Mouse (Mus musculus): ENCODE data around the gene Cct3. TPM values are rescaled to one million over a fixed set of nuclear protein-coding genes. Genes with fewer than 3 reads are reported as not detected.
"Not testable (repeated sequence)": the region's sequence is repeated elsewhere in the genome, so short reads cannot be mapped to it uniquely, and the experiment has no call there.

Cct3 gene
- total RNA-seq, 1 experiment: 920 TPM

DNA sequence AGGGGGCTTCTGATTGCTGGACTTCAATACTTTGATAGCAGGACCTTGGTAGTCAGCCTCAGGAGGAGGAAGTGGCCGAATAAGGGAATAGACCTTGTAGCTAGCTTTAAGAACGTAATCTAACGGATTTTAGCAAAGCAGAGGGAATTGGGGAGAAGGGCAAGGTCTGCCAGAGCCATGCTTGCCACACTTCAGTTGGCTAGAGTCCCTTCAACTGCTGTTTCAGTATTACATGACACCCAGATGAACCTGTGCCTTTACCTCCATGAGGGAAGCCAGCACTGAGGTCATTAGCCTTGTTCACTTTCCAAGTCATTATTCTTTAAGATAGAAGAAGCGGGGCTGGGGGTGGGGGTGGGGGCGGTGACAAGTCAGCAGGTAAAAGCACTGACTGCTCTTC is 27.9 kb upstream of the Cct3 start:
- no peak overlapping the region for H3K9ac ChIP-seq (ENCODE audit: insufficient read depth, low read depth, low read length, poor library complexity, severe bottlenecking)
- H3K36me3 ChIP-seq (ENCODE audit: control insufficient read depth, insufficient read depth, low read length, poor library complexity, severe bottlenecking): no peaks in the 10 kb centered on the region
- H3K9me3 ChIP-seq (ENCODE audit: control insufficient read depth, insufficient read depth, low read depth, low read length): no peaks in the 10 kb centered on the region
- no peak for TF ChIP-seq ZC3H11A (IDR thresholded peaks at IDR 0.05; ENCODE audit: borderline replicate concordance, low read depth, low read length)
- TF ChIP-seq HCFC1 (IDR thresholded peaks at IDR 0.05; ENCODE audit: borderline replicate concordance, insufficient read depth, low read length): no peak
- TF ChIP-seq ZNF384 (IDR thresholded peaks at IDR 0.05; ENCODE audit: low read depth, low read length): no peak
- no peak for TF ChIP-seq CHD2 (IDR thresholded peaks at IDR 0.05; ENCODE audit: low read depth, low read length)
- TF ChIP-seq MAFK (IDR thresholded peaks at IDR 0.05; ENCODE audit: insufficient read depth, low read depth, low read length): no peak
- H3K4me3 ChIP-seq (ENCODE audit: insufficient read depth in 1 of 2, low read depth in 1 of 2, low read length in 2 of 2, poor library complexity in 1 of 2, severe bottlenecking in 1 of 2): no peak overlapping the region
- DNase-seq (ENCODE audit: low read depth, low spot score): no peak
- H3K27ac ChIP-seq (ENCODE audit: insufficient read depth, low read depth, low read length, poor library complexity, severe bottlenecking): no peak overlapping the region
- H3K4me1 ChIP-seq (ENCODE audit: control insufficient read depth in 2 of 2, insufficient read depth in 2 of 2, low read length in 2 of 2, poor library complexity in 1 of 2): no peaks in the 10 kb centered on the region
- in situ Hi-C loops (cut with MboI; ENCODE audit: low sequenced_read_pairs in 2 of 2, unreplicated experiment in 2 of 2): no loop called here

DNA sequence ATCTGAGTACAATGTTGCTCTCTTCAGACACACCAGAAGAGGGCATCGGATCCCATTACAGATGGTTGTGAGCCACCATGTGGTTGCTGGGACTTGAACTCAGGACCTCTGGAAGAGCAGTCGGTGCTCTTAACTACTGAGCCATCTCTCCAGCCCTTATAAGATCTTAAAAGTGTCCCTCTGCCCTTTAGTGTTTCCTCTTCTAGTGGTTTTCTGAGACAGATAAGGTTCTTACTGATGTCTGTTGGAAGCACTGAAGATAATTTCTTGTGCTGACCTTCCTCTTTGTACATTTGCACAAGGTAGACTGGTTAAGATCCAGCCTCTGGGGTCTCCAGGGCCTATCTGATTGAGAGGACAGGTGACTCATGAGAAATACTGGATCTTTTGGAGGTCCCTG is 25.6 kb upstream of the Cct3 start:
- H3K4me1 ChIP-seq (ENCODE audit: control insufficient read depth in 2 of 2, insufficient read depth in 2 of 2, low read length in 2 of 2, poor library complexity in 1 of 2); H3K9me3 ChIP-seq (ENCODE audit: control insufficient read depth, insufficient read depth, low read depth, low read length); in situ Hi-C loops (cut with MboI; ENCODE audit: low sequenced_read_pairs in 2 of 2, unreplicated experiment in 2 of 2): not testable (repeated sequence)

DNA sequence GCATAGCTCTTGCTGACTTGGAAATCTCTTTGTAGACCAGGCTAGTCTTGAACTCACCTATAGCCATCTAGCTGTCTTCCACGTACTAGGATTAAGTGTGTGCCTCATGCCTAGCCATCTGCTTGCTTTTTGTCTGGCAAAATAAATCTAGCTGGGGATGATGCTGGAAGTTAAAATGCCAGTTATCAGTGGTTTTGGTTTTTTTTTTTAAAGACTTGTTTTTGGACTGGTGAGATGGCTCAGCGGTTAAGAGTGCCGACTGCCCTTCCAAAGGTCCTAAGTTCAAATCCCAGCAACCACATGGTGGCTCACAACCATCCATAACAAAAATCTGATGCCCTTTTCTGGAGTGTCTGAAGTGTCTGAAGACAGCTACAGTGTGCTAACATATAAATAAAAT is 25.1 kb upstream of the Cct3 start:
- no peaks in the 10 kb centered on the region for H3K9me3 ChIP-seq (ENCODE audit: control insufficient read depth, insufficient read depth, low read depth, low read length)
- in situ Hi-C loops (cut with MboI; ENCODE audit: low sequenced_read_pairs in 2 of 2, unreplicated experiment in 2 of 2): no loop called here
- no peak for DNase-seq (ENCODE audit: low read depth, low spot score)

More for the DNA sequence above, 25.6 kb upstream of the Cct3 start:
- not testable (repeated sequence) for H3K9ac ChIP-seq (ENCODE audit: insufficient read depth, low read depth, low read length, poor library complexity, severe bottlenecking); DNase-seq (ENCODE audit: low read depth, low spot score); H3K27ac ChIP-seq (ENCODE audit: insufficient read depth, low read depth, low read length, poor library complexity, severe bottlenecking); H3K4me3 ChIP-seq (ENCODE audit: insufficient read depth in 1 of 2, low read depth in 1 of 2, low read length in 2 of 2, poor library complexity in 1 of 2, severe bottlenecking in 1 of 2); H3K36me3 ChIP-seq (ENCODE audit: control insufficient read depth, insufficient read depth, low read length, poor library complexity, severe bottlenecking)

DNA sequence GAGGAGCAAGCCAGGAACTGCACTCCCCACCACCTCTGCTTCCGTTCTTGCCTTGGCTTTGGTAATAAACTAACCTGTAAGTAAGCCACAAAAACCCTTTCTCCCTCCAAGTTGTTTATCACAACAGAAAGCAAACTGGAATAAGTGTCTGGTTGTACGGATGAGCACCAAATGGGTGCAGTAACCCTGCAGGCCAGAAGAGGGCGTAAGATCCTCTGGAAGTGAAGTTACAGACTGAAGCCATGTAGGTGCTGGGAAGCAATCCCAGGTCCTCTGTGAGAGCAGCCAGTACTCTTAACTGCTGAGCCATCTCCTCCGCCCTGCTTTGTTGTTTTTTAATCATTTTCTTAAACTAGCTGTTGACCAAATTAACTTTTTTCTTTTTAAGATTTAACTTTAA is 22.9 kb upstream of the Cct3 start:
- in situ Hi-C loops (cut with MboI; ENCODE audit: low sequenced_read_pairs in 2 of 2, unreplicated experiment in 2 of 2): no loop called here
- Histone ChIP-seq H3K9me3 (ENCODE audit: control insufficient read depth, insufficient read depth, low read depth, low read length) (no peaks in the 10 kb centered on the region), H3K4me1 (ENCODE audit: control insufficient read depth in 2 of 2, insufficient read depth in 2 of 2, low read length in 2 of 2, poor library complexity in 1 of 2) (peaks cover 2 to 6% of the 10 kb centered on the region in 2 experiments; a peak in 3 of 4 replicates), H3K9ac (ENCODE audit: insufficient read depth, low read depth, low read length, poor library complexity, severe bottlenecking) (no peak overlapping the region), H3K36me3 (ENCODE audit: control insufficient read depth, insufficient read depth, low read length, poor library complexity, severe bottlenecking) (peaks cover 3% of the 10 kb centered on the region; the same call in 1 of the 2 replicates), H3K27ac (ENCODE audit: insufficient read depth, low read depth, low read length, poor library complexity, severe bottlenecking) (no peak overlapping the region), H3K4me3 (ENCODE audit: insufficient read depth in 1 of 2, low read depth in 1 of 2, low read length in 2 of 2, poor library complexity in 1 of 2, severe bottlenecking in 1 of 2) (no peak overlapping the region)
- no peak for DNase-seq (ENCODE audit: low read depth, low spot score)
- TF ChIP-seq ZC3H11A (IDR thresholded peaks at IDR 0.05; ENCODE audit: borderline replicate concordance, low read depth, low read length) (peak; percentile 19; the same call in 1 of the 2 replicates), CHD2 (IDR thresholded peaks at IDR 0.05; ENCODE audit: low read depth, low read length) (no peak)

More for the DNA sequence above, 25.1 kb upstream of the Cct3 start:
- H3K27ac ChIP-seq (ENCODE audit: insufficient read depth, low read depth, low read length, poor library complexity, severe bottlenecking): no peak overlapping the region
- TF ChIP-seq ZNF384 (IDR thresholded peaks at IDR 0.05; ENCODE audit: low read depth, low read length) (no peak), ZC3H11A (IDR thresholded peaks at IDR 0.05; ENCODE audit: borderline replicate concordance, low read depth, low read length) (no peak), HCFC1 (IDR thresholded peaks at IDR 0.05; ENCODE audit: borderline replicate concordance, insufficient read depth, low read length) (no peak), MAFK (IDR thresholded peaks at IDR 0.05; ENCODE audit: insufficient read depth, low read depth, low read length) (no peak), CHD2 (IDR thresholded peaks at IDR 0.05; ENCODE audit: low read depth, low read length) (no peak)
- H3K9ac ChIP-seq (ENCODE audit: insufficient read depth, low read depth, low read length, poor library complexity, severe bottlenecking): no peak overlapping the region
- peaks cover 3% of the 10 kb centered on the region; the same call in 1 of the 2 replicates for H3K36me3 ChIP-seq (ENCODE audit: control insufficient read depth, insufficient read depth, low read length, poor library complexity, severe bottlenecking)
- H3K4me1 ChIP-seq (ENCODE audit: control insufficient read depth in 2 of 2, insufficient read depth in 2 of 2, low read length in 2 of 2, poor library complexity in 1 of 2): no peaks in the 10 kb centered on the region
- H3K4me3 ChIP-seq (ENCODE audit: insufficient read depth in 1 of 2, low read depth in 1 of 2, low read length in 2 of 2, poor library complexity in 1 of 2, severe bottlenecking in 1 of 2): no peak overlapping the region

DNA sequence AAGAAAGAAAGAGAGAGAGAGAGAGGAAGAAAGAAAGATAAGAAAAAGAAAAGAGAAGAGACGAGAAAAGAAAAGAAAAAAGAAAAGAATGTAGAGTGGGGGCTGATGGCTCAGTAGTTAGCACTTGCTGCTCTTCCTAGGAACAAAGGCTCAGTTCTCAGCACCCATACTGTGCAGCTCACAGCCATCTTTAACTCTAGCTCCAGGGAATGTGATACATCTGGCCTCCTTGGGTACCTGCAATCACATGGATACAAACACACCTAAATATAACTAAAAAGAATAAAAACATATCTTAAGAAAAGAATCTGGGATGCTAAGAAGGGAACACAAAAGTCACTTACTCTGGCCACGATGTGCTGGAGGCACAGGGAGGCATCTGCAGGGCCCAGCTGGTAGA is 20.8 kb upstream of the Cct3 start:
- Histone ChIP-seq H3K36me3 (ENCODE audit: control insufficient read depth, insufficient read depth, low read length, poor library complexity, severe bottlenecking) (peaks cover 3% of the 10 kb centered on the region; the same call in 1 of the 2 replicates), H3K9ac (ENCODE audit: insufficient read depth, low read depth, low read length, poor library complexity, severe bottlenecking) (peak overlapping the region; percentile 72), H3K4me3 (ENCODE audit: insufficient read depth in 1 of 2, low read depth in 1 of 2, low read length in 2 of 2, poor library complexity in 1 of 2, severe bottlenecking in 1 of 2) (peak overlapping the region; percentile 14 to 54), H3K27ac (ENCODE audit: insufficient read depth, low read depth, low read length, poor library complexity, severe bottlenecking) (peak overlapping the region; percentile 96), H3K9me3 (ENCODE audit: control insufficient read depth, insufficient read depth, low read depth, low read length) (no peaks in the 10 kb centered on the region), H3K4me1 (ENCODE audit: control insufficient read depth in 2 of 2, insufficient read depth in 2 of 2, low read length in 2 of 2, poor library complexity in 1 of 2) (peaks cover 11 to 13% of the 10 kb centered on the region in 2 experiments)
- in situ Hi-C loops (cut with MboI; ENCODE audit: low sequenced_read_pairs in 2 of 2, unreplicated experiment in 2 of 2): no loop called here
- DNase-seq (ENCODE audit: low read depth, low spot score): no peak
- TF ChIP-seq ZNF384 (IDR thresholded peaks at IDR 0.05; ENCODE audit: low read depth, low read length) (no peak), MAFK (IDR thresholded peaks at IDR 0.05; ENCODE audit: insufficient read depth, low read depth, low read length) (no peak), CHD2 (IDR thresholded peaks at IDR 0.05; ENCODE audit: low read depth, low read length) (no peak), ZC3H11A (IDR thresholded peaks at IDR 0.05; ENCODE audit: borderline replicate concordance, low read depth, low read length) (no peak), HCFC1 (IDR thresholded peaks at IDR 0.05; ENCODE audit: borderline replicate concordance, insufficient read depth, low read length) (no peak)

Data from ES-E14 (cell line).